Mouse (Mus musculus): ENCODE measurements around the gene Zkscan14.
A peak's percentile ranks its signal among the peaks of the same experiment; 100 is the strongest.
"Not testable (repeated sequence)": the region's sequence is repeated elsewhere in the genome, so short reads cannot be mapped to it uniquely, and the experiment has no call there.

The Zkscan14 gene

GRCm38 (mm10) chr5:145201321-145201991 lies at the start of gene Zkscan14:
Gene Zkscan14 (minus strand): TSS chr5:145201868.
- peak; percentile 86 for DNase-seq (ENCODE audit: low read depth)

DNA sequence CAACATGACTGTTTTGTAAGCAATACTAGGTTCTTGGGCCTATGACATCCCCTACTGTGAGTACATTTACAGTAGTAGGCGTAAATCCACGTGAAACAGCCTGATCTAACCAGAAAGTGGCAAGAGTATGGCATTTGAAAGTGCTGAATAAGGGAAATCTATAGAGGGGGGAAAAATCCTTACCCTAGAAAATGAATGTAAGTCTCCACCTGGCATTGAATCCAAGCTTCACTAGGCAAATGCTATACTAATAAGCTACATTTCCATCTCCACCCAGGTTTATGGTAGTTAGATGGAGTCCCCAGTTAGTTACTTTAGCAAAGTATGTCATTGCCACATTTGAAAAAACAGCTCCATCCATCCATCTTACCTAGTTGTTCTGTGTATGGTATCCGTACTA lies 47.9 kb upstream of the Zkscan14 start:
- DNase-seq (ENCODE audit: low read depth), result no peak

DNA sequence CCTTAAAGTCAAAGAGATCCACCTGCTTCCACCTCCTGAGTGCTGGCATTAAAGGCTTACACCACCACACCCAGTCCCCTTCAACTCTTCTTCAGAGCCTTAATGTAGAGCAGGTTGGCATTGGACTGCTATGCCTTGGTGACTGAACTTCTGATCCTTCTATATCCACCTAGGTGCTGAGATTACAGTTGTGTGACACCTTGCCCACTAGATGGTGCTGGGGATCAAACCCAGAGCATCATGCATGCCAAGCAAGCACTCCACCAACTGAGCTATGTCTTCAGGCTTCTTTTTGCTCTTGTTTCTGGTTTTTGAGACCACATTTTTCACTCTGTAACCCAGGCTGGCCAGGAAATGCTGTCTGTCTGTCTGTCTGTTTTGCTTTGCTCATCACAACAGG lies 33.0 kb upstream of the Zkscan14 start:
- no peak for DNase-seq (ENCODE audit: low read depth)

DNA sequence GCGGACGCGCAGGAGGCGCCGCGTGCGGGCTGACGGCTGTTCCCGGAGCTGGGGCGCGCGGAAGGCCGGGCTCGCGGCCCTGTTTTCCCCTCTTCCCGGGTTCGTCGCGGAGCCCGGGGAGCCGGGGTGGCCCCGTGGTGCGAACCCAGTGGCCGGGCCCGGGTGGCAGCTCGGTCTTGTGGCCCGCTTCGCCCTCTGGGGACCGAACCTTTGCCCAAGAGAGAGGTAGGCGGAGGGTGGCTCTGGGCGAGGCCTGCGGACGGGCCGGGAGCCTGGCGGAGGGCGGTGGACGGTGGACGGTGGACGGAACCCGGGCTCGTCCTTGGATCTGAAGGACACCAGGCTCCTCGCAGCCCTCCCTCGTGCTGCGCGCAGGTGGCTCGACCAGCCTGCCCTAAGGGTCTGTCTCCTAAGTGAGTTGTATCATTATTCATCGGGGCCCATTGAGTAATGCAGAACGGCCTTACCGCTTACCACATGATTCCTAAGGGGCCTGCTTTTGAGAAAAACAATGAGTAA lies 30.3 kb upstream of the Zkscan14 start:
- DNase-seq (ENCODE audit: low read depth), result no peak

- peak; percentile 92 for DNase-seq (ENCODE audit: low read depth)
Observed at GRCm38 (mm10) chr5:145231367-145231871, 29.8 kb upstream of the Zkscan14 start, which contains the start of gene Zfp655. Gene Zfp655 (plus strand): TSS chr5:145231715.

DNA sequence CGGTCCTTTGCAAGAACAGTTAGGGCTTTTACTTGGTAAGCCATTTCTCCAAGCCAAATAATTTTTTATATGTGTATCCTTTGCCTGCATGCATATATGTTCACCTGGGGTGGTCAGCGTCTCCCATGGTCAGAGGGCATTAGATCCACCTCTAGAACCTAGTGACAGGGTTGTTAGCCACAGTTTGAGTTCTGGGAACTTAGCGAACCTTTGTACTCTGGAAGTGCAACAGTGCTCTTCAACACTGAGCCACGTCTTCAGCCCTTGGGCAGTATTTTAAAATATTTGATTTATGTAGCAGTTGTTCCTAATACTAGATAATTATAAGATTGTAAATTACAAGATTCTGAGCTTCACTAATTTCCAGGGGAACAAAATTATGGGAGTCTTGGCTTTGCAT lies 29.0 kb upstream of the Zkscan14 start:
- DNase-seq (ENCODE audit: low read depth), result no peak

- not testable (repeated sequence) for DNase-seq (ENCODE audit: low read depth)
Observed at GRCm38 (mm10) chr5:145229283-145229682, 27.6 kb upstream of the Zkscan14 start.

DNA sequence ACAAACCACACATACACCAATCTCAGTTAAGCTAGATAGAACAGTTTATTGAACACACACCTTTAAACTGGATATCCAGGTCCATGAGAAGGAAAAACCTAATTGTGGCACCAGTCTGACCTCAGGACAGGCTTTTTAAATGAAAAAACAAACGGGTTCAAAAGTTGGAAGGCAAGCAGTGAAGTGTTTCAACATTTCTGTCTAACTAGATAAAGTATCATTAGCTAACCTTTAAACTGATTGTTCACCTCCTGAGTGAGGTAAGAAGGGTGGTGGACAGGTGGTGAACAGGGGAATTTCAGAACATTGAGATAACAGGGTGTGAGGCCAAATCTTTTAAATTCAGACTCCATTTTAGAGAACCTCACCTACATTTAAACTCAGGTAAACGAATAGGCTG lies 24.8 kb upstream of the Zkscan14 start:
- no peak for DNase-seq (ENCODE audit: low read depth)

DNA sequence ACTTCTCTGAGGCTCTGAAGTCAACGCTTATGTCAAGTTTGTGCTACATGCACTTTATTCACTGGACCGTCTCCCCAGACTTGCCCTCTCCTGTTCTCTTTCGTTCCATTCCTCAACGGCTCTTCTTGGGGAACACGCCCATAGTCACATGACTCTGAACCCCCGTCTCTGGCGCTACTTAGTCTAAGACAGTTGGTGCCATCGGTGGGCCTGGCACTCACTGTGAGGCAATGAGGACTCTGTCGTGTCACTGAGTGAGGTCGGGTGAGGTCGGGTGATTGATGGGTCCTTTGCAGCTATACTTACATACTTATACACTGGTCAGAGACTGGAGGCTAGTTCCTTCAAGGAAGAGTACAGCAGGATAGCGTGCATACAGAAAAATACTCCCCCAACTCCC lies 21.7 kb upstream of the Zkscan14 start:
- no peak for DNase-seq (ENCODE audit: low read depth)

DNA sequence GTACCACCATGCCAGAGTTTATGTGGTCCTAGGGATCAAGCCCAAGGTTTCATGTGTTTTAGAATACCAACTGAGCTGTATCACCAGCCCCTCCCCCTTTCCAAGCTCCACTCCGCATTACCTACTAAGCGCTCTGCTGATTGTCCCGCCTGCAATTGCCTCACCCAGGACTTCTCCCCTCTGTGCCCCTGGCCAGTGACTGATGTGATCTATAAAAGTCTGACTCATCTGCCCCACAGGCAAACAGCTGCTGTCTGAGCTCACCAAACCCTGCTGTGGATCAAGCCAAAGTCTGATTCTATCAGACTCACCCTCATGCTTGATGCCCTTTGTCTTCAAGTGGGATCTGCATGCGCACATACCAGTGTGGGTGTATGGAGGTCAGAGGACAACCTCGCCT lies 21.2 kb upstream of the Zkscan14 start:
- DNase-seq (ENCODE audit: low read depth), result no peak

DNA sequence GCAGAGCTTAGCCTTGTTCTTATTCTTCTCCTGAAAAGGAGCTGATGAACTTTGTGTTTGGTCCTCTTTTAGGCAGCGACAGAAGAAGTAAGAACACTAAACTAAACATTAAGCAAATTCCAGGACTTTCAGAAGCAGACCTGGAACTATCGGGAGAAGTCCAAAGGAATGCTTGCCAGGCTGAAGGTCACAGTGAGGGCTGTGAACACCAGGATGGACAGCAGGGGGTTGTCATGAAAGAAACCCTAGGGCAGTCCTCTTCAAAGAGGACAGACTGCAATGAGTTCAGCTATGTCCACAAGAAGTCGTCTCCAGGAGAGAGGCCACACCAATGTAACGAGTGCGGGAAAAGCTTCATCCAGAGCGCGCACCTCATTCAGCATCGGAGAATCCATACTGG lies 18.3 kb upstream of the Zkscan14 start:
- DNase-seq (ENCODE audit: low read depth), result no peak

DNA sequence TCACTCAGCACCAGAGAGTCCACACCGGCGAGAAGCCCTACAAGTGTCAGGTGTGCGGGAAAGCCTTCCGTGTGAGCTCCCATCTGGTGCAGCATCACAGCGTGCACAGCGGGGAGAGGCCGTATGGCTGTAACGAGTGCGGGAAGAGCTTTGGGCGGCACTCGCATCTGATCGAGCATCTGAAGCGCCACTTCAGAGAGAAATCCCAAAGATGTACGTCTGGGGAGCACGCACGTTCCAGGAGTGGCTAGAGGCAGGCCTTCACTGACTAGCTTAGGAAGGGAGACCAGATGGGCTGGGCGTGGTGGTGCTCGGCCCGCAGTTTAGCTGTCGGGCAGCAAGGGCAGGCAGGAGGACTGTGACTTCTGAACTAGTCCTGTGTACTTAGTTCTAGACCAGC lies 17.0 kb upstream of the Zkscan14 start:
- DNase-seq (ENCODE audit: low read depth), result no peak

DNA sequence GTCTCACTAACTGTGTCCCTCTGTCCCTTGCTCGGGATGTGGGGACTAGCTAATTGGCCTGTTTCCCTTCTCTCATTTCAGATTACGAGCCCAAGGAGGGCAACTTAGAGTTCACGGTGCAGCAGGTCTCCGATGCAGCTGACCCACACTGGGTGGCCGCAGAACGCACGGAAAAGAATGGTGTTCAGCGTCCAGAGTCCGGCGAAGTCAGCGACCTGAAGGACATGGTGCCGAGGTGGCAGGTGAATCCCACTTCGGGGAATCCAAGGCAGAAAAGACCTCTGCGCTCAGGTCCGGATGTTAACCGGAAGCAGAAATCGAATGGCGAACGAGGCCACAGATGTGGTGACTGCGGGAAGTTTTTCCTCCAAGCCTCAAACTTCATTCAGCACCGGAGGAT lies 16.5 kb upstream of the Zkscan14 start:
- no peak for DNase-seq (ENCODE audit: low read depth)

DNA sequence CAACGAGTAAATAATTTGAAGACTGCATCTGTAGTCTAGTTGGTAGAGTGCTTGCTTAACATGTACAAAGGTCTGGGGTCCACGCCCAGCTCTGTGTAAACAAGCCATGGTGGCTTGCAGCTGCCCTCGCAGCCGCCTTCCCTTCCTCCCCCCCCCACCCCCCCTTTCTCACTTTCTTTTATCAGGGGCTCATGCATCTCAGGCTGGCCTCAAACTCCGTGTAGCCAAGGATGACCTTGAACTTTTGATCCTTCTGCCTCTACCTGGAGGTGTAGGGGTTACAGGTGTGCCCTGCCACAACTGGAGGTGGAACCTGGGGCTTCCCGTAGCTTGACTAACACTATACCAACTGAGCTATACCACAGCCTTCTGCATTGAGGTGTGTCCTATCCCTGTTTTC lies 16.1 kb upstream of the Zkscan14 start:
- DNase-seq (ENCODE audit: low read depth), result no peak

DNA sequence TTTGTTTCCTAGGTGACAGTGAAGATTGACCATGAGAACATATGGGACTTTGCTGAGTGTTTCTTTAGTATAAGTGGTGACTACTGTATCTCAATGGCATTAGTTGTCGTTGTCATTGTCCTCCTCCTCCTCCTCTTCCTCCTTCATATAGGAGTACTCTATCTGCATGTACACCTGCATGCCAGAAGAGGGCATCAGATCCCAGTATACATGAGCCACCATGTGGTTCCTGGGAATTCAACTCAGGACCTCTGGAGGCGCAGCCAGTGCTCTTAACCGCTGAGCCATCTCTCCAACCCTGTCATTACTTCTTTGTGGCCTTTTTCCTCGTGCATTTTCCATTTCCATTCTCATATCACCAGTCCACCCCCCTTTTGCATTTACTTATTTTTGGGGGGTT lies 13.0 kb upstream of the Zkscan14 start:
- DNase-seq (ENCODE audit: low read depth), result no peak

DNA sequence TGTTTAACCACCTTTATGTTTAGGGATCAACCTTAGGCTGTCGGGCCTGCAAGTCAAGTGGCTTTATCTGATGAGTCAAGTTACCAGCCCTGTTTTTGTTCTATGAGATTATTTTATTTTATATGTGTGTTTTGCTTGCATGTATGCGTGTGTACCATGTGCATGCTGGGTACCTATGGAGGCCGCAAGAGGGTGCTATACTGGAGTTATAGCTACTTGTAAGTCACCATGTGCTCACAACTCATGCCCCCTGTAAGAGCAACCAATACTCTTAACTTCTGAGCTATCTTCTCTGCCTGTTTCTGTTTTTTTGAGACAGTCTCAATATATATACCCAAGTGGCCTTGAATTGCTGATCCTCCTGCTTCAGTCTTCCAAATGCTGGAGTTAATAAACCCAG lies 11.8 kb upstream of the Zkscan14 start:
- no peak for DNase-seq (ENCODE audit: low read depth)

DNA sequence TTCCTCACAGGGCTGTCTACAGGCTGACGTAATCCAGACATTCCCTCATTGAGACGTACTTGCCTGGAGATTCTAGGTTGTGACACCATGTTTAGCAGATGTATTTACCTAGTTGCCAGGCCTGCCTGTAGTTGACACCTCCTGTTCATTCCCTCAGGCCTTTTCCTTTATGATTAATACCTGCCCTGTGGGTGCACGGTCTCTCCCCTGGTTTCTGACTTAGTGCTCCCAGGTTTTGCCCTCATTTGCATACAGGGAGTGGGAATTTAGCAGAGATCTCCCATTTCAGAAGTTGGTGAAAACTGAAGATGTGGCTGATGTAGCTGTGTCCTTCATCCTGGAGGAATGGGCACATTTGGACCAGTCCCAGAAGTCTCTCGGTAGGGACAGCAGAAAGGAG lies 10.5 kb upstream of the Zkscan14 start:
- no peak for DNase-seq (ENCODE audit: low read depth)

DNA sequence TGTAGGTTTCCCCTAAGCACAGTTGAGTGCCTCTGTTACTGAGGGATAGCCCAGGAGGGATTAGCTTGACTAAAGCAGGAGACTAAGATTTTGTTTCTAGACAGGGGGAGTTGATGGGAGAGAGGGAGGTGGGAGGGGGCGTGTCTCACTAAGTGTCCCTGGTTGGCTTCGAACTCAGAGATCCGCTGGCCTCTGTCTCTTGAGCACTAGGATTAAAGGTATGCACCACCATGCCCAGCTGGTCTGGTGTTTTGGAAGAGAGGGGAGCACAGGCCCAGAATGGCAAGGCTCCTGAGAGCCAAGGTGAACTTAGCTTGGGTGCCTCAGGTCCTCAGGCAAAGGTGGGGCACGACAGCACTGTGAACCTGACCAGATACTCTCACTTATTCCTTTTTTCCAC lies 9.7 kb upstream of the Zkscan14 start:
- no peak for DNase-seq (ENCODE audit: low read depth)

GRCm38 (mm10) chr5:145208391-145208790 lies 6.7 kb upstream of the Zkscan14 start:
- not testable (repeated sequence) for DNase-seq (ENCODE audit: low read depth)

DNA sequence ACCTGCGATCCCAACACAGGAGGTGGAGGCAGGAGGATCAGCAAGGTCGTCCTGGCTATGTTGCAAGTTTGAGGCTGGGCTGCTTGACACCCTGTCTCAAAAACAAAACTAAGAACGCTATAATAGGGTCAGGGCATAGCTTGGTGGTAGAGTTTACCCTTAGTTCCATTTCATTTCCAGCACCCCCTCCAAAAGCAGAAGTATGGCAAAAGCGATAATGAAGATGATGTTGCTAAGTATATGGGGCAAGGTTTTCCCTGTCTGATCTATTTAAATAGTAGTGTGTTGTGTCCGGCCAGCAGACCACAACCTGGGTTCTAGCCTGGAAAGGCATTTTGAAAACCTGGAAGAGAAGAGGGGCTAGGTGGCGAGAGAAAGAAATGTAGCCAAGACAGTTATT lies 6.3 kb upstream of the Zkscan14 start:
- no peak for DNase-seq (ENCODE audit: low read depth)

DNA sequence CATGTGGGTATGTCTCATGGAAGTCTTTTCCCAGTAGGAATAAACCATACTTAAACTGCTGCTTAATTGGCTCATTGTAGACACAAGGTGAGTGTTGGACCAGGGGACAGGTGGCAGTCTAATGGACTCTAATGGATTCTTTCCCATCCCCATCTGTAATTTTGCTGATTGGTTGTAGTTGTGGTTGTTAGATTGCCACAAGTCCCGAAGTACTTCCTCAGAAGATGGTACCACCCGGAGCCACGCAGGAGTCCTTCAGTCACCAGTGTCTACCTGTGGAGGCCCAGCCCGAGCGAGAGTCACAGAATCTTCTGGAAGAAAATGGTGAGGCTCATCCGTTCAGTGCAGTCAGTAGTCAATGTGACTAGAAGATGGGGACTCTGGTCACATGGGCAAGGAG lies 5.7 kb upstream of the Zkscan14 start:
- DNase-seq (ENCODE audit: low read depth), result no peak

- no peak for DNase-seq (ENCODE audit: low read depth)
Observed at GRCm38 (mm10) chr5:145205041-145205440, 3.4 kb upstream of the Zkscan14 start.

GRCm38 (mm10) chr5:145203936-145204691 lies 2.4 kb upstream of the Zkscan14 start, which contains the start of gene Zkscan5:
Gene Zkscan5 (plus strand): TSS chr5:145204562.
- peak; percentile 95 for DNase-seq (ENCODE audit: low read depth)

Measured in c-Kit-positive CD71-positive TER-119-negative erythroid progenitor cells, embryonic 14.5 days (primary cell).